Mouse (Mus musculus) heart, embryonic 14.5 days (tissue): ENCODE measurements around the gene Hbb-bh1. TPM values are rescaled to one million over a fixed set of nuclear protein-coding genes. Genes with fewer than 3 reads are reported as not detected.

Experiments used
- ATAC-seq: fragments of 200-750 bp; cut with Nextera tagmentation; 2 replicates; pipeline ENCODE4 v1.8.0; 2017; ENCODE audit warnings: low read depth, moderate TSS enrichment; ENCODE audit not compliant: insufficient number of reproducible peaks, insufficient read depth, low FRiP score
- H3K27ac ChIP-seq, 2 experiments: fragments of 200-500 bp in 1 of 2; fragments of 300-500 bp in 1 of 2; sonication (generic) in 1 of 2; replicated peaks in 1 of 2; 2 replicates each; pipeline ENCODE4 v1.5.1; 2012 to 2014; ENCODE audit warnings: low read depth in 2 of 2, low read length in 2 of 2, control low read depth in 1 of 2, mild to moderate bottlenecking in 1 of 2, mixed read lengths in 1 of 2; ENCODE audit not compliant: control insufficient read depth in 1 of 2, insufficient read depth in 1 of 2
- H3K27me3 ChIP-seq: fragments of 300-500 bp; sonication (generic); 2 replicates; pipeline ENCODE4 v1.6.1; 2014; ENCODE audit warnings: mild to moderate bottlenecking, low read length, control low read depth; ENCODE audit not compliant: control insufficient read depth, insufficient read depth
- H3K36me3 ChIP-seq: fragments of 300-500 bp; sonication (generic); 2 replicates; pipeline ENCODE4 v1.6.1; 2014; ENCODE audit warnings: mild to moderate bottlenecking, control low read depth, low read length, mixed read lengths; ENCODE audit not compliant: control insufficient read depth, insufficient read depth
- H3K4me1 ChIP-seq, 2 experiments: fragments of 200-500 bp in 1 of 2; fragments of 300-500 bp in 1 of 2; sonication (generic) in 1 of 2; 2 replicates each; pipeline ENCODE4 v1.6.1; 2012 to 2014; ENCODE audit warnings: low read length in 2 of 2, control low read depth in 1 of 2, mixed read lengths in 1 of 2; ENCODE audit not compliant: control insufficient read depth in 2 of 2, insufficient read depth in 2 of 2
- H3K4me2 ChIP-seq: fragments of 300-500 bp; sonication (generic); 2 replicates; pipeline ENCODE4 v1.6.1; 2014; ENCODE audit warnings: mild to moderate bottlenecking, low read length
- H3K4me3 ChIP-seq, 2 experiments: fragments of 200-500 bp in 1 of 2; fragments of 300-500 bp in 1 of 2; sonication (generic) in 1 of 2; 2 replicates each; pipeline ENCODE4 v1.5.1; 2012 to 2014; ENCODE audit warnings: low read length in 2 of 2, mild to moderate bottlenecking in 2 of 2, control low read depth in 1 of 2, low read depth in 1 of 2, moderate library complexity in 1 of 2; ENCODE audit not compliant: control insufficient read depth in 1 of 2, insufficient read depth in 1 of 2
- H3K9ac ChIP-seq: fragments of 300-500 bp; sonication (generic); 2 replicates; pipeline ENCODE4 v1.6.1; 2014; ENCODE audit warnings: mild to moderate bottlenecking, low read length
- H3K9me3 ChIP-seq: fragments of 300-500 bp; sonication (generic); 2 replicates; pipeline ENCODE4 v1.6.1; 2016; ENCODE audit warnings: low read length, control low read depth; ENCODE audit not compliant: control insufficient read depth
- whole genome bisulfite sequencing: fragments of 180-500 bp; shearing (Covaris S2); extraction: QIAGEN DNeasy Blood & Tissue Kit; methylation state at CpG from one replicate; pipeline ENCODE4 v1.1.7; 2014; 5-methylcytosine and 5-hydroxymethylcytosine counted together
- polyA plus RNA-seq: library from polyadenylated mRNA; unstranded; fragments of >200 nt; fragmentation: Nextera tagmentation; extraction: Ambion mirVana; gene quantifications from 2 replicates; pipeline ENCODE4 v1.2.1, GENCODE M21; 2014

The Hbb-bh1 gene
- polyA plus RNA-seq, result 15.5 and 17.8 TPM in 2 replicates

DNA sequence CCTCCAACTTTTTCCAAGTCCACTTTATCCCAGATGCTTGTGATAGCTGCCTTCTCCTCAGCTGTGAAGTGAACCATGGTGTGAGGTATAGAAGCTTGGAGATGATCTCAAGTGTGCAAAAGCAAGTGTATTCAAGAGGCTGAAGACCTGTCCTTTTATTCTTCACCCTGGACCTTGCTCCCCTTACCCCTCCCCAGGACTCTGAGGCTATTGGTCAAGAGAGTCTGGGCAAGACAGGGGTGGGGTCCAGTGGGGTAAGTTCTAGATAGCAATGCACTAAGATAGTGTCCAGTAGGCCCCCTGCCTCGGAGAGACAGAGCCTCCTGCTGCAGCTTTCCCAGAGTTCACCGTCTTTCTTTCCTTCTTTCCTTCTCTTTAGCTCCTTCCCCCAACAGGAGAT lies at the start of gene Hbb-bh1:
TSS of gene Hbb-bh1 (minus strand) at position 131 of the 400 bp plus-strand sequence.
- no peak within 1 kb of the TSS for H3K4me3 ChIP-seq
- H3K36me3 ChIP-seq, result no peaks in the 10 kb centered on the region
- no peak within 1 kb of the TSS for H3K9ac ChIP-seq
- no peaks in the 10 kb centered on the region for H3K9me3 ChIP-seq
- H3K4me1 ChIP-seq, result no peaks in the 10 kb centered on the region
- no peak within 1 kb of the TSS for H3K4me2 ChIP-seq
- no peaks in the 10 kb centered on the region for H3K27me3 ChIP-seq
- WGBS, result 47% methylated on average over 2 of the region's 2 CpGs
- no peak within 1 kb of the TSS for H3K27ac ChIP-seq
- ATAC-seq, result no peak

DNA sequence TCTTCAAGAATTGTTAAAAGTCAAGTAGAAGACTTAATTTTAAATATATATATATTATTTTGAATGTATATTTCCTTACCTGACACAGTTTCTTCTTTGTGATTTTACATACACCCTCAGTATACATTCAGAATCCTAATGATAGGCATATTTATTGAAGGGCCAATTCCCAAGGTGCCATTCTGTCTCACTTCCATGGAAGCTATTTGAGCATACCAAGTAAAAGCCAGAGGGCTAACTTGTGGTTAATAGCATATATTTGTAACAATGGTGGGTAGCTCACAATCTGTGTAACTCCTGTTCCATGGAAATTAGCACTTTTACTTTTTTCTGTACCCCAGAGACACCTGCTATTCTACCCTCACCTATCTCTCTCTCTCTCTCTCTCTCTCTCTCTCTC lies 43.2 kb upstream of the Hbb-bh1 start, which contains the start of gene Olfr66:
TSS of gene Olfr66 (minus strand) at position 101 of the 400 bp plus-strand sequence.
- no peaks in the 10 kb centered on the region for H3K36me3 ChIP-seq
- H3K4me2 ChIP-seq, result no peak within 1 kb of the TSS
- H3K4me1 ChIP-seq, result no peaks in the 10 kb centered on the region
- ATAC-seq, result no peak
- no peak within 1 kb of the TSS for H3K27ac ChIP-seq
- no peaks in the 10 kb centered on the region for H3K27me3 ChIP-seq
- 0 out of 2 replicates have a peak, but pooled peaks cover 4% of the 10 kb centered on the region for H3K9me3 ChIP-seq
- no peak within 1 kb of the TSS for H3K4me3 ChIP-seq
- H3K9ac ChIP-seq, result no peak within 1 kb of the TSS

DNA sequence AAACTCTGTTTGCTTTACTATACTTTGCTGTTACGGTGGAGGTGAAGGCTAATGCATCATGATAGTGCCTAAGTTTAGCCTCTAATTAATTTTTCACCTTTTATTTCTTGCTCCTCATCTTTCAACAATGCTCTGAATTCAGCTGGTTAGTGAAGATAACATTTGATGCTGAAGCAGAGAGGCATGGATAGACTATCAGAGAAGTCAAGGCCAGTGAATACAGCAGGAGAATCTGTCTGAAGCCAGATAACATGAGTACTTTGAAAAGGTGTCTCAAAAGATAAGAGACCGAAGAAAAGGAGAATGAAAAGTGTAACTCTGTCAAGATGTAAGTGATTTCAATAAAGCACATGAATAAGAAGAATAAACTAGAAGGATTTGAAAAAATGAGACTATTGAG lies 34.1 kb upstream of the Hbb-bh1 start:
- Histone ChIP-seq H3K36me3 (no peaks in the 10 kb centered on the region), H3K27ac (no peak overlapping the region), H3K9me3 (no peaks in the 10 kb centered on the region), H3K4me2 (no peak overlapping the region), H3K4me1 (no peaks in the 10 kb centered on the region), H3K9ac (no peak overlapping the region), H3K27me3 (no peaks in the 10 kb centered on the region), H3K4me3 (no peak overlapping the region)
- 53% methylated on average over 2 of the region's 2 CpGs for WGBS
- no peak for ATAC-seq

DNA sequence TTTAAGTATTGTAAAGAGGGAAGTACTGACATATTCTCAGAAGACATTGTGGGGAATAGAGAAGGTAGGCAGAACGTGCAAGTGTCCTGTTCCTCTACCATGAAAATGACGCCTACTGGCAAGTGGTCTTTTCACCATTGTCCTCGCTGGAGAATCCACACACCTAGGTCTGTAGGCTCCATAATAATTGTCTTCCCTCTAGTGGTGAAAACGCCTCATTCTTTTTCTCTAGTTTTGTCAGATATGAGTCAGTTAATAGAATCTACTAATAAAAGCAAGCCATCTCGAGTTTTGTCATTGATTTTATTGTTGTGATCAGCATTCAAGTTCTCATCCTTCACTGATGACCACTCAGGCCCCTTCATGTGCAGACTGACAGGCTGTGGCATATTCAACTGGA lies 31.5 kb upstream of the Hbb-bh1 start:
- 42% methylated on average over 5 of the region's 5 CpGs for WGBS
- no peaks in the 10 kb centered on the region for H3K9me3 ChIP-seq
- no peaks in the 10 kb centered on the region for H3K27me3 ChIP-seq
- H3K36me3 ChIP-seq, result no peaks in the 10 kb centered on the region
- no peaks in the 10 kb centered on the region for H3K4me1 ChIP-seq
- no peak for ATAC-seq
- no peak overlapping the region for H3K9ac ChIP-seq
- H3K4me3 ChIP-seq, result no peak overlapping the region
- no peak overlapping the region for H3K27ac ChIP-seq
- no peak overlapping the region for H3K4me2 ChIP-seq

DNA sequence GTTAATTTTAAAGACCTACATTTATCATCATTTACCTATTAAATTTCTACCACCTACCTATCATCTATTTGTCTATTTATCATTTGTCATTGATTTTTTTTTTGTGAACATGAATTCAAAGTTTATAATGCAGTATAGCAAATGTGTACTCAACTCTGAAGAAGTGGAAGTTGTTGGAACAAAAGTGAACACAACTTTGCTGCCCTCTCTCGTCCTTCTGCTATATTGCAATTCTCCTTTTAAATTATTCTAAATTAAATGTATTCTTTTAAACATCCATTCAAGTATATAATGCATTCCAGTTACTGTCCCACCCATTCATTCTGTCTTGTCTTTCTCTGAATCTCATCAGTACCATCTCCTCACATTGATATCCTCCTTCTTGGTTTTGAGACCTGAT lies 30.1 kb upstream of the Hbb-bh1 start:
- H3K27ac ChIP-seq, result no peak overlapping the region
- no peaks in the 10 kb centered on the region for H3K9me3 ChIP-seq
- H3K27me3 ChIP-seq, result no peaks in the 10 kb centered on the region
- H3K36me3 ChIP-seq, result no peaks in the 10 kb centered on the region
- H3K9ac ChIP-seq, result no peak overlapping the region
- ATAC-seq, result no peak
- WGBS, result 6% methylated on average over 1 of the region's 1 CpGs
- no peak overlapping the region for H3K4me3 ChIP-seq
- no peak overlapping the region for H3K4me2 ChIP-seq
- no peaks in the 10 kb centered on the region for H3K4me1 ChIP-seq

DNA sequence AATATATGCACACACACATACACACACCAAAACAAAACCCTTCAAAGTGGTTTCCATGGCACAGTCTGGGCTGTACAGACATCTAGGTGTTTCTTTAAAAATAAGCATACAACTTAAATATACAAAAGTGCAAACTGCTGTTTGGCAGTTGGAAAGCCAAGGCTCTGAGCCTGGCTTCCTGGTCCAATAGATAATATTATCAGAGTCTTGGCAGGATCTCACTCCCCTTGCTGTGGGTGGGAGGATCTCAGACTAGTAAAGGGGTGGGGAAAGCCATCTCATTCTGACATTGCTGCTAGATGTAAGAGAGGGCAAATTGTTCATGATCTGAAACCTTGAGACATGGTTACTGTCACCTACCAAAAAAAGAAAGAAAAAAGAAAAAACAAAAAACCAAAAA lies 27.7 kb upstream of the Hbb-bh1 start:
- ATAC-seq, result no peak
- H3K4me1 ChIP-seq, result no peaks in the 10 kb centered on the region
- H3K9ac ChIP-seq, result no peak overlapping the region
- no peak overlapping the region; a peak in 1 of 4 replicates for H3K27ac ChIP-seq
- H3K36me3 ChIP-seq, result no peaks in the 10 kb centered on the region
- no peaks in the 10 kb centered on the region for H3K9me3 ChIP-seq
- H3K4me2 ChIP-seq, result no peak overlapping the region
- H3K27me3 ChIP-seq, result no peaks in the 10 kb centered on the region
- H3K4me3 ChIP-seq, result no peak overlapping the region

DNA sequence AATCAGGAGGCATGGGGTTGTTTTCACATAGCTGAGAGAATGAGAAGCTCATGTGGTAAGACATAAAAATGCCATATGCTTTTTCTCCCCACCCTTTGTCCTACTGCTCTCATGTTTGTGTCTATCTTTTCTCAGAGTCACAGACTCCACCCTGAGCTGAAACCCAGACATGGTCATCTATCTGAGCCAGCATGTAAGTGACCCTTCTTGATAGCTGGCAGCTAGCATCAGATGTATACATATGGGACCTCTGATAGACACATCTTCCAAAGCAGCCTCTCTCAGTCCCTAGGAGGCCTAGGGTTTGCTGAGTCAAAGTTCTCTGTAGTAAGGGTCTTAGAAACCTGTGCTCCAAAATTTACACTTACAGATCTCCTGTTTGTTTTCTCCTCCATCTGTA lies 22.8 kb upstream of the Hbb-bh1 start:
- Histone ChIP-seq H3K4me3 (no peak overlapping the region), H3K4me1 (no peaks in the 10 kb centered on the region), H3K27ac (no peak overlapping the region), H3K4me2 (no peak overlapping the region), H3K9ac (no peak overlapping the region), H3K36me3 (no peaks in the 10 kb centered on the region), H3K27me3 (no peaks in the 10 kb centered on the region), H3K9me3 (no peaks in the 10 kb centered on the region)
- ATAC-seq, result no peak

DNA sequence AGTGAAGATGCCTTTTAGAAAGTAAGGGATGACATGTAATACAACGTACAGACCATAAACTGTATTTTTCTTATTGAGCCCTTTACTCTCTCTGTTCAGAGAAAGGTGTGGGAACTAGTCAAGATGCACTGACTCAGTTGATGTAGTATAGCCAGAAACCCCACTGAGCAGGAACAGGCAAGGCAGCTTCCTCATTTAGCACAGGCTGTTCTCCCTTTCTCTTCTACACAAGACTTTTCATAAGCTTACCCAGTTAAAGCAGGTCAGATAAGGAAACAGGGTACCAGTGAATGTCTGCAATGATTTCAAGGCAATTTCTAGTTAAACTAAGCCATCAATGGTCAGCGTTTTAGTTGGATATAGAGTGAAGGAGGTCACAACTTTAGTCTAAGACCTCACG lies 18.6 kb upstream of the Hbb-bh1 start:
- Histone ChIP-seq H3K36me3 (no peaks in the 10 kb centered on the region), H3K4me1 (no peaks in the 10 kb centered on the region), H3K4me2 (no peak overlapping the region), H3K9ac (no peak overlapping the region), H3K27me3 (no peaks in the 10 kb centered on the region), H3K4me3 (no peak overlapping the region), H3K27ac (no peak overlapping the region), H3K9me3 (no peaks in the 10 kb centered on the region)
- ATAC-seq, result no peak
- 82% methylated on average over 3 of the region's 3 CpGs for WGBS
